Mouse (Mus musculus) left cerebral cortex, postnatal 25 days (tissue): ENCODE data around the gene Zbtb20. TPM values are rescaled to one million over a fixed set of nuclear protein-coding genes. Genes with fewer than 3 reads are reported as not detected.
A peak's percentile ranks its signal among the peaks of the same experiment; 100 is the strongest.

Experiments
- DNase-seq, 2 experiments: peaks; one replicate each; pipeline ENCODE4 v3.0.0; 2022; ENCODE audit warnings: low spot score in 2 of 2, mixed read lengths in 1 of 2
- intact Hi-C: fragments of 180-260 bp; cut with DNase I; formaldehyde crosslinking; loops from one replicate; pipeline ENCODE4 v1.15.1; 2025
- total RNA-seq, 2 experiments: library from RNA; stranded (reverse); gene quantifications; 2 replicates each; pipeline ENCODE4 v1.2.3; 2021

The Zbtb20 gene
- total RNA-seq, result 10 to 100 TPM; 43.0 to 58.8 TPM

GRCm38 (mm10) chr16:42875852-42875980, at the start of gene Zbtb20:
Gene Zbtb20 (plus strand): TSS chr16:42875881.
- intact Hi-C loops, result no loop called here
- DNase-seq, result no peak

- no peak for DNase-seq
- intact Hi-C loops, result loop anchor here (5.0 to 10.0 kb wide), 4 partner anchors 76 to 756 kb away; no protein-coding TSS in a partner anchor
Observed at GRCm38 (mm10) chr16:42835940-42836339, 39.7 kb upstream of the Zbtb20 start.

GRCm38 (mm10) chr16:42836404-42837120, 39.1 kb upstream of the Zbtb20 start:
- intact Hi-C loops, result loop anchor here (5.0 to 10.0 kb wide), 4 partner anchors 76 to 756 kb away; no protein-coding TSS in a partner anchor
- no peak for DNase-seq

- DNase-seq, result no peak
- intact Hi-C loops, result loop anchor here (5.0 to 10.0 kb wide), 4 partner anchors 74 to 754 kb away; no protein-coding TSS in a partner anchor
Observed at GRCm38 (mm10) chr16:42838226-42838625, 37.5 kb upstream of the Zbtb20 start.

GRCm38 (mm10) chr16:42857564-42858183, 18.0 kb upstream of the Zbtb20 start:
- DNase-seq, result no peak
- intact Hi-C loops, result no loop called here

GRCm38 (mm10) chr16:42859251-42859650, 16.4 kb upstream of the Zbtb20 start:
- intact Hi-C loops, result no loop called here
- DNase-seq, result no peak

- intact Hi-C loops, result no loop called here
- DNase-seq, result no peak
Observed at GRCm38 (mm10) chr16:42863231-42863630, 12.4 kb upstream of the Zbtb20 start.

GRCm38 (mm10) chr16:42866061-42866460, 9.6 kb upstream of the Zbtb20 start:
- intact Hi-C loops, result no loop called here
- no peak for DNase-seq

GRCm38 (mm10) chr16:42872101-42872500, 3.6 kb upstream of the Zbtb20 start:
- no peak for DNase-seq
- intact Hi-C loops, result no loop called here

- DNase-seq, result no peak
- intact Hi-C loops, result no loop called here
Observed at GRCm38 (mm10) chr16:42873942-42874341, 1.7 kb upstream of the Zbtb20 start.

GRCm38 (mm10) chr16:42874456-42874855, 1.2 kb upstream of the Zbtb20 start:
- intact Hi-C loops, result no loop called here
- no peak for DNase-seq

- intact Hi-C loops, result no loop called here
- DNase-seq, result peak; percentile 99 to 100
Observed at GRCm38 (mm10) chr16:42874910-42875851, 500 bp upstream of the Zbtb20 start.

GRCm38 (mm10) chr16:42876021-42877000, 630 bp downstream of the Zbtb20 start:
- DNase-seq, result peak; percentile 55 to 61
- intact Hi-C loops, result loop anchor here (2.0 kb wide), 1 partner anchor 30 kb away; no protein-coding TSS in a partner anchor

GRCm38 (mm10) chr16:42880046-42880445, 4.4 kb downstream of the Zbtb20 start:
- DNase-seq, result no peak
- intact Hi-C loops, result no loop called here

- intact Hi-C loops, result no loop called here
- DNase-seq, result no peak
Observed at GRCm38 (mm10) chr16:42885538-42885937, 9.9 kb downstream of the Zbtb20 start.

GRCm38 (mm10) chr16:42885964-42886363, 10.3 kb downstream of the Zbtb20 start:
- intact Hi-C loops, result no loop called here
- no peak for DNase-seq

- intact Hi-C loops, result no loop called here
- peak in 1 of 2 experiments; percentile 24 for DNase-seq
Observed at GRCm38 (mm10) chr16:42897125-42897693, 21.5 kb downstream of the Zbtb20 start.

GRCm38 (mm10) chr16:42900328-42900727, 24.6 kb downstream of the Zbtb20 start:
- intact Hi-C loops, result no loop called here
- DNase-seq, result no peak

- no peak for DNase-seq
- intact Hi-C loops, result loop anchor here (2.0 kb wide), 1 partner anchor 30 kb away; no protein-coding TSS in a partner anchor
Observed at GRCm38 (mm10) chr16:42907283-42907701, 31.6 kb downstream of the Zbtb20 start.
